Comparison of ENCODE assay signal across 25 mouse cellular contexts in the genomic region with DNA sequence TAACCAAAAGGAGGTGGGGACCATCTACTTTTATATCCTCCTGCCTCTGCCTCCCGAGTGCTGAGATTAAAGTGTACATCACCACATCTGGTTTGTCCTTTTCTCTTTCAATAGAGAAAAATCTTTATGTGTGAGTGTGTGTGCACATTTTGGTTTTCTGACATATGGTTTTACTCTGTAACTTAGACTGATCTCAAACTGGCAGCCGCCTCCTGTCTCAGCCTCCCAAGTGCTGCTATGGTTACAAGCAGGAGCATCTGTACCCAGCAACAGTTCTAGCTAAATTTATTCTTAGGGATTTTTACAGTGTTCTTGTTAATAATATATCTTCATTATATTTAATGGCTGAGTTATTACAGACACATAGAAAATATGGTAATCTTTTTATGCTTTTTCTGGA. TPM values are rescaled to one million over a fixed set of nuclear protein-coding genes. Genes with fewer than 3 reads are reported as not detected.
A peak's percentile ranks its signal among the peaks of the same experiment; 100 is the strongest.
DNase-seq lines count a peak whose midpoint lies in the region; ATAC-seq and TF ChIP-seq lines count a peak whose summit lies in the region.
"Had no signal": no experiment of that assay in that cellular context is flagged by ENCODE, and none has a peak within 500 bp of the region (broad histone marks: within the 10 kb centered on the region; RNA-seq: fewer than 3 reads in every experiment).

No protein-coding gene starts in this region.

- H3K4me2 ChIP-seq in forebrain, postnatal 0 days (ENCODE audit: low read depth), result no peak overlapping the region
- H3K4me2 ChIP-seq: forebrain, embryonic 13.5 days; heart, embryonic 12.5 days; heart, embryonic 15.5 days; hindbrain, embryonic 13.5 days had no signal

- no peaks in the 10 kb centered on the region for H3K9me3 ChIP-seq in forebrain, postnatal 0 days (ENCODE audit: low read length)
- H3K9me3 ChIP-seq: forebrain, embryonic 13.5 days; heart, embryonic 15.5 days; hindbrain, embryonic 13.5 days had no signal

- H3K27me3 ChIP-seq in forebrain, postnatal 0 days (ENCODE audit: insufficient read depth, low read length), result no peaks in the 10 kb centered on the region
- H3K27me3 ChIP-seq: forebrain, embryonic 13.5 days; heart, embryonic 12.5 days; heart, embryonic 15.5 days; hindbrain, embryonic 13.5 days had no signal

- no peaks in the 10 kb centered on the region for H3K4me1 ChIP-seq in forebrain, postnatal 0 days (ENCODE audit: insufficient read depth)

- peaks cover 21% of the 10 kb centered on the region for H3K36me3 ChIP-seq in forebrain, postnatal 0 days (ENCODE audit: insufficient read depth)

- H3K9ac ChIP-seq in forebrain, postnatal 0 days, result no peak overlapping the region
- H3K9ac ChIP-seq: forebrain, embryonic 13.5 days; heart, embryonic 12.5 days; heart, embryonic 15.5 days; hindbrain, embryonic 13.5 days had no signal

- TF ChIP-seq CTCF in left cerebral cortex, adult 2 months (IDR thresholded peaks at IDR 0.05), result no peak
- no peak for TF ChIP-seq CTCF in forebrain, postnatal 0 days (IDR thresholded peaks at IDR 0.05; ENCODE audit: low read depth)

- ATAC-seq in forebrain, postnatal 0 days, result no peak
- ATAC-seq: CD4-positive, CD25-positive, alpha-beta regulatory T cell, adult 4 months; forebrain, embryonic 13.5 days; forebrain, embryonic 16.5 days; hindbrain, embryonic 16.5 days had no signal

- intact Hi-C loops in left cerebral cortex, adult 2 months (cut with DNase I), result no loop called here

- H3K4me3 ChIP-seq in left cerebral cortex, adult 2 months, result no peak overlapping the region
- H3K4me3 ChIP-seq in forebrain, postnatal 0 days (ENCODE audit: low read depth, low read length), result no peak overlapping the region
- H3K4me3 ChIP-seq: forebrain, embryonic 10.5 days; forebrain, embryonic 13.5 days; heart, embryonic 12.5 days; heart, embryonic 15.5 days; hindbrain, embryonic 10.5 days; hindbrain, embryonic 13.5 days had no signal

- H3K27ac ChIP-seq in left cerebral cortex, adult 2 months, result peak overlapping the region; percentile 57; the same call in 1 of the 2 replicates
- no peak overlapping the region for H3K27ac ChIP-seq in forebrain, postnatal 0 days (ENCODE audit: low read depth, low read length)
- H3K27ac ChIP-seq: forebrain, embryonic 10.5 days; forebrain, embryonic 13.5 days; heart, embryonic 15.5 days; hindbrain, embryonic 10.5 days; hindbrain, embryonic 13.5 days had no signal

- 86% methylated on average over 2 of the region's 2 CpGs for WGBS in forebrain, postnatal 0 days

- no peak for DNase-seq in left cerebral cortex, adult 2 months (ENCODE audit: extremely low spot score in 1 of 2, low spot score in 2 of 2)
- no peak for DNase-seq in left cerebral cortex, adult 18-20 months (ENCODE audit: low spot score in 2 of 2)
- peak; percentile 33 to 44 for DNase-seq in right cerebral cortex, adult 2 months (ENCODE audit: low spot score in 2 of 2)
- DNase-seq in right cerebral cortex, postnatal 4 days, result no peak
- DNase-seq in telencephalon, adult 2 months (ENCODE audit: low read depth, low spot score), result peak; percentile 57
- DNase-seq in forebrain, postnatal 0 days, result no peak
- DNase-seq: adrenal gland, adult 8-10 months; adrenal gland, postnatal 25 days; cerebellum, adult 18-20 months; cerebellum, adult 9-10 months; cerebellum, postnatal 14 days; gastrocnemius, postnatal 25 days; heart, adult 18-20 months; heart, postnatal 10 days; heart, postnatal 36 days had no signal

RNA-seq across cellular contexts. Expression of a gene that starts 39.0 kb away (rescaled TPM):
- 10 to 100 TPM in 1 of 2 experiments, 1 to 10 TPM in 1; 8.7 to 10.4 TPM for total RNA-seq in left cerebral cortex, adult 2 months (2021)
- 1 to 10 TPM; 8.2 to 9.3 TPM for total RNA-seq in left cerebral cortex, adult 18-20 months (2021)
- 2.4 and 2.5 TPM in 2 replicates for total RNA-seq in forebrain, postnatal 0 days (2014; rRNA removed)
- polyA plus RNA-seq in forebrain, postnatal 0 days (2015; fragmentation: Nextera tagmentation; extraction: Ambion mirVana), result 0.59 and 1.1 TPM in 2 replicates
- total RNA-seq: MEL had no signal
- polyA plus RNA-seq: CD4-positive, CD25-positive, alpha-beta regulatory T cell, adult 4 months had no signal

Comparison
In these comparisons a context has a peak if more than half of its experiments do, and no peak if none do; other contexts are left out.
1. DNase-seq: peak in right cerebral cortex, adult 2 months (2 of 2) and telencephalon, adult 2 months (single experiment); none in left cerebral cortex, adult 2 months (0 of 2), left cerebral cortex, adult 18-20 months (0 of 2), right cerebral cortex, postnatal 4 days (single experiment) and forebrain, postnatal 0 days (single experiment).